Mouse (Mus musculus) thymus, postnatal 36 days (tissue): ENCODE results near the gene Olfr1241.

Experiments used
- DNase-seq, 2 experiments: peaks; one replicate each; pipeline ENCODE4 v3.0.0; 2022; ENCODE audit warnings: mixed read lengths in 2 of 2

The Olfr1241 gene

DNA sequence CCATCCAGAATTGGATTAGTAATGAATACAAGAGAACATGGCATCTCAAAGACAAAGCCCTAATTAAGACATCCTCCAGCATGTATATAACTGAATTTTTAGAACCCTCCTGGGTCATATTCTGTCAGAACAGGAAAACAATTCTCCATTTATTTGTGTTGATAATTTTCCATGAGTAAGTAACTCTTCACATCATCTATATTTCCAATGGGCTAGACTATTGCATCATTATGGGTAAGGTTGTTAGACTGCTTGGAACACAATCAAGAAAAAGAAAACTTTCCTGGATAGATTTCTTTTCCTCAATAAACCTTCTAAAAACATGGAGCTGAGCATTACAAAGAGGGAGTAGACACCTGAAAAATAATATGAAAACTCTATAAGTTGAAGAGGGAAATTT is at the start of gene Olfr1241:
Olfr1241 (minus strand) TSS at position 101 of the 400 bp plus-strand sequence.
- no peak for DNase-seq

DNA sequence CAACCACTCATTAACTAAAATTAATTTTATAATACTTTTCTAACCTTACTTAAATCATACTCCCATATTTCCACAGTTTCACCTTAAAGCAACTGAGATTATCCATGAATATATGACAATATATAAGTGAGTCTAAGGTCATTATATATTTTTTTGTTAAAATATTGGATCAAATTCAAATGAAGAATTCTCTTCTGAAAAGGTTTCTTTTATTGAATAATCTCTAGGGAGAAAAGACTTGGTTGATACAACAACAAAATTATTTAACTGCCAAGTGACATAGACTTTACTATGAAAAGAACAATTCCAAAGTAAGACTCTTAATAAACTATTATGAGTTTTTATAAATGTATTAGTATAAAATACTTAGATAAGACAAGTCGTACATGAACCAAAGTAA is 44.5 kb upstream of the Olfr1241 start, which contains the start of gene Olfr1243:
Olfr1243 (minus strand) TSS at position 101 of the 400 bp plus-strand sequence.
- no peak for DNase-seq

DNA sequence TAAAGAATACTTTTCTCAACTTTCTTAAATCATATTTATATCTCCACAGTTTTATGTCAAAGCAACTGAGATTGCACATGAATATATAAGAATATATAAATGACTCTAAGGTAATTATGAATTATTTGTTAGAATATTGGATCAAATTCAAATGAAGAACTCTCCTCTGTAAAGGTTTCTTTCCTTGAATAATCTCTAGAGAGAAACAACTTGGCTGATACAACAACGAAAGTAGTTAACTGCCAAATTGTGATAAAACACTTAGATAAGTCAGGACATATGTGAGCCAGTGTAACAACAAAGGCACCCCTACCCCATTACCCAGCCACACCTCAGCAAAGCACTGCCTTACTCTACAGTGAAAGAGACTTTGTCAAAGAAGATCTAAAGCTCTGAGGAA is 11.3 kb upstream of the Olfr1241 start, which contains the start of gene Olfr1242:
Olfr1242 (minus strand) TSS at position 101 of the 400 bp plus-strand sequence.
- no peak for DNase-seq

DNA sequence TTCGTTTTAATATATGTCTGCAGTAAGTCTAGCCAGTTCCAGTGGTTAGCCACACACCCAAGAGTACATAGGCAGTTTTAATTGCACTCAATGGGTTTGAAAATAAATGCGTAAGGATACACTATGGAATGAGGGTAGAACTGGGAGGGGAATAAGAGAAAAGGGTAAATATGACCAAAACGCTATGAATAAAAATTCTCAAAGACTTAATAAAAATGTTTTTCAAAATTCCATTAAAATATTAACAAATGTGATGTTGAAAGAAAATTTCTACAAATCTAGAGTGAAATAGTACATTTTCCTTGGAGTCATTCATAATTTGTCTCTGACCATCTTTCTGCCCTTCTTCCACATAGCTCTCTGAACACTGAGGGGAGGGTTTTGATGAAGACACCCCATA is 44.0 kb downstream of the Olfr1241 start, which contains the start of gene Olfr1240:
Olfr1240 (minus strand) TSS at position 101 of the 400 bp plus-strand sequence.
- no peak for DNase-seq
